Mouse (Mus musculus): Measurements from ENCODE around the gene Mrpl34. TPM values are rescaled to one million over a fixed set of nuclear protein-coding genes. Genes with fewer than 3 reads are reported as not detected.

The Mrpl34 gene
- polyA plus RNA-seq, 1 experiment from 2014 or later: 165 TPM

GRCm38 (mm10) chr8:71469411-71469810, 4.7 kb downstream of the Mrpl34 start:
- no peaks in the 10 kb centered on the region for H3K27me3 ChIP-seq (replicated peaks)
- H3K27ac ChIP-seq (replicated peaks): peak overlapping the region; percentile 53
- H3K4me2 ChIP-seq: peak overlapping the region; percentile 93
- H3K9ac ChIP-seq: peak overlapping the region; percentile 86
- H3K4me3 ChIP-seq: peak overlapping the region; percentile 69
- peak; percentile 12; the same call in 1 of the 2 replicates for ATAC-seq (ENCODE audit: extremely low read depth, insufficient number of reproducible peaks, low FRiP score, low TSS enrichment)
- no peaks in the 10 kb centered on the region for H3K9me3 ChIP-seq
- peaks cover 28% of the 10 kb centered on the region for H3K4me1 ChIP-seq
- under 1% methylated on average over 23 of the region's 24 CpGs for WGBS
- H3K36me3 ChIP-seq: peaks cover 52% of the 10 kb centered on the region

DNA sequence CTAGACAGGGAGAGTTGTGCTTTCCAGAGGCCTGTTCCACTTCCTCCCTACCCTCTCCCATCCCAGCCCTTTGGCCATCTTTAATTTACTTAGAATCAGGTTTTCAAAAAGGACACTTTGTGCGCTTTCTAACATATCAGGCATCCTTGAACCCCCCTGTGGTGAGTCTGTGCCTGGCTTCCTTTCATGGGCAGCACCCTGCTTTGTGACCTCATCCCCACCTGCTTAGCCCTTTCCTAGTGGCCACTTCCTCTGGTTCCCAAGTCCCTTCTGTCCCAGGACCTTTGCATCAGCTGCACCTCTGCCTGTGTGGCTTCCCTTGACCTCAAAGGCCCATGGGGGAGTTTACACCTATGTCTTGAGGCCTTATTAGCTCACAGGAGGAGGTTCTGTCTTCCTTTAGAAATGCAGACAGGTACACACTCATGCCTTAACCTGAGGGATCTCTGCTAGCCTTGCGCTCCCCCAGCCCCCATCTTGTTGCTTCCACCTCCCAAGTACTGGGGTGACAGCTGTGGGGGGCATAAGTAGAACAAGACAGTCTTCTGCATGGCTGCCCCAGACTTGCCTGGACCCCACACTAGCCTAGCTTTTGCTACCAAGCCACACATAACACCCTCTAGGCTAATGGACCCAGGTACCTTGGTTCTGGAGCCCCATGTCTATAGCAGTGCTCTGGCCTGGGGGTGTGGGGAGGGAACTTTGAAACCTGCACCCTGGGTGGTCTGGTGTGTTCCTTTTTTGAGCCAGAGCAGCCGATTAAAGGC, 5.6 kb downstream of the Mrpl34 start:
- Histone ChIP-seq H3K36me3 (peaks cover 61% of the 10 kb centered on the region), H3K27me3 (replicated peaks) (no peaks in the 10 kb centered on the region), H3K27ac (replicated peaks) (no peak overlapping the region), H3K4me3 (peak overlapping the region; percentile 69), H3K9me3 (no peaks in the 10 kb centered on the region), H3K4me1 (peaks cover 26% of the 10 kb centered on the region), H3K9ac (peak overlapping the region; percentile 86), H3K4me2 (peak overlapping the region; percentile 93)
- ATAC-seq (ENCODE audit: extremely low read depth, insufficient number of reproducible peaks, low FRiP score, low TSS enrichment): no peak
- whole genome bisulfite sequencing: 81% methylated on average over 3 of the region's 3 CpGs

DNA sequence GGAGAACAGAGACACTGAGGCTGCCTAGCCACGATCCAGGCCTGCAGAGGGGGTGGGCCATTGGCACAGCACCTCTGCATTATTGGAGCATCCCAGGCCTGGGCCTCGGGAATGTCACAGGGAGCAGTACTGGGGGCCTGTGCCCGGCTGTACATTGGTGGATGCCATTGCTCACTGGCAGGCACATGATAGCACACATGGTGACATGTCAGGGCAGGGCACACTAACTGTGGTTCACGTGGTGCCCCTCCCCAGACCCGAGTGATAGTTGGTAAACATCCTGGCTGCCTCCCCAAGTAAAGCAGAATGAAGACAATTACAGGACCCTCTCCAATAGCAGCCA, 6.1 kb downstream of the Mrpl34 start:
- H3K9ac ChIP-seq: peak overlapping the region; percentile 37; the same call in 1 of the 2 replicates
- H3K4me2 ChIP-seq: 0 out of 2 replicates have a peak overlapping the region, but pooled peaks have one; percentile 93
- no peak overlapping the region for H3K27ac ChIP-seq (replicated peaks)
- H3K36me3 ChIP-seq: peaks cover 58% of the 10 kb centered on the region
- ATAC-seq (ENCODE audit: extremely low read depth, insufficient number of reproducible peaks, low FRiP score, low TSS enrichment): no peak
- H3K9me3 ChIP-seq: no peaks in the 10 kb centered on the region
- no peaks in the 10 kb centered on the region for H3K27me3 ChIP-seq (replicated peaks)
- 86% methylated on average over 5 of the region's 5 CpGs for WGBS
- peaks cover 24% of the 10 kb centered on the region for H3K4me1 ChIP-seq
- H3K4me3 ChIP-seq: no peak overlapping the region

DNA sequence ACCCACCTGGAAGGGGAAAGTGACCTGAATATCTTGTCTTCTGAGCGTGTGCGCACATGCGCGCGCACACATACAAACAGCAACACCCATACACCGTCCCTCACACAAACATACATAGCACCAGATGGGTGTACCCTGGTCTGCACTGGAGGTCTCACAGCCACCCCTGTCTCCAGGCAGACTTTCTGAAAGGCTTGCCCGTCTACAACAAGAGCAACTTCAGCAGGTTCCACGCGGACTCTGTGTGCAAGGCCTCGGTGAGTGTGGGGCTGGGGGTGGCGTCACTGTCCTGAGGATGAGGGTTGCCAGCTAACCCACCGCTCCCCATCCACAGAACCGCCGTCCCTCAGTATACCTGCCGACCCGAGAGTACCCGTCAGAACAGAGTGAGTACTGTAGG, 7.1 kb downstream of the Mrpl34 start:
- peaks cover 49% of the 10 kb centered on the region for H3K36me3 ChIP-seq
- WGBS: 93% methylated on average over 17 of the region's 17 CpGs

DNA sequence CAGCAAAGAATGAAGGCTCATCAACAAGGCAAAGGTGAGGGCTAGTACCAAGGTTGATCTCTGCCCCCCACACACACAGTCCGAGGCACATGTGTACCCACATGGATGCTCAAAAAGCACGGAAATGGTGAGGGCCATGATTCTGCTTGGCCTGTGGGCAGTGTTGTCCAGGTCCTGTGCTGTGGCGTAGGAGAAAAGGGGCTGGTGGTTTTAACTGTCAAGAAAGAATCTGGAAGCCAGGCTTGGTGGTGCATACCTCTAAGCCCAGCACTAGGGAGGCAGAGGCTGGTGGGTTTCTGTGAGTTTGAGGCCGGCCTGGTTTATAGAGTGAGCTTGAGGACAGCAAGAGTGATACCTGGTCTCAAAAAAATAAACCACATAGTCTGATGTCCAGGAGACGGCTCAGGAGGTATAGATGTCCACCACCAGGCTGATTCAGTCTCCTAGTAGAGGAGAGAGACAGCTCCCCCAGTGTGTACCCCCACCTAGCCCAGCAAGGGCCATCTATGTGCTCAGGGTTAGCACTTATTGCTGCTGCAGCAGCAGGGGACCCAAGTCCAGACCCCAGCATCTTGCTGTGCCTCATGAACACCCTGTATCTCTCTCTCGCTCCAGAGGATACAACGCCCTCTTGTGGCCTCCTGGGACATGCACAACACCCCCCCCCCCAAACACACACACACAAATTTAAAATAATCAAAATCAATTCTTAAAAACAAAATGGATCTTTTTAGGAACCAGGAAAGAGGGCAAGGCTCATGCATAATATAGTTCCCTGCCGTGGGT, 8.0 kb downstream of the Mrpl34 start:
- Histone ChIP-seq H3K9ac (no peak overlapping the region), H3K4me3 (no peak overlapping the region), H3K9me3 (no peaks in the 10 kb centered on the region), H3K4me1 (peaks cover 33% of the 10 kb centered on the region), H3K27ac (replicated peaks) (no peak overlapping the region), H3K36me3 (peaks cover 48% of the 10 kb centered on the region), H3K4me2 (no peak overlapping the region), H3K27me3 (replicated peaks) (peaks cover 5% of the 10 kb centered on the region; the same call in 1 of the 2 replicates)
- WGBS: 79% methylated on average over 8 of the region's 8 CpGs
- ATAC-seq (ENCODE audit: extremely low read depth, insufficient number of reproducible peaks, low FRiP score, low TSS enrichment): no peak

More for the DNA sequence above, 7.1 kb downstream of the Mrpl34 start:
- H3K27ac ChIP-seq (replicated peaks): no peak overlapping the region
- no peak overlapping the region for H3K9ac ChIP-seq
- H3K4me3 ChIP-seq: no peak overlapping the region
- no peak overlapping the region for H3K4me2 ChIP-seq
- H3K4me1 ChIP-seq: peaks cover 24% of the 10 kb centered on the region
- no peaks in the 10 kb centered on the region for H3K27me3 ChIP-seq (replicated peaks)
- ATAC-seq (ENCODE audit: extremely low read depth, insufficient number of reproducible peaks, low FRiP score, low TSS enrichment): no peak
- no peaks in the 10 kb centered on the region for H3K9me3 ChIP-seq

DNA sequence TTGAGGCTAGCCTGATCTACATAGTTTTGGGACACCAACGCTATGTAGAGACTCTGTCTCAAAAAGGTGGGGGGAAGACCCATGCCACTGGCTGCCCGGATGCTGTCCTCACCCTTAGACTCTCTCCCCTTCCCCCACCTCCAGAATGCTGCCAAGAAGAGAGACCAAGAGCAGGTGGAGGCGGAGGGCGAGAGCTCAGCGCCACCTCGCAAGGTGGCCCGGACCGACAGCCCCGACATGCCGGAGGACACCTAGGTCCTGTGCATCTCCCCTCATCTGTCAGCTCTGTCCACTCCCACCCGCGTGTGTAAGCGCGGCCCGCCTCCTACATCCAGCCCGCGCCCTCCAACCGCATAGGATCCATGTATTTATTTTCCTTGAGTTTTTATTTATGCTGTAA, 9.6 kb downstream of the Mrpl34 start:
- H3K9ac ChIP-seq: no peak overlapping the region
- 90% methylated on average over 18 of the region's 18 CpGs for WGBS
- no peak overlapping the region for H3K4me3 ChIP-seq
- H3K4me1 ChIP-seq: peaks cover 29% of the 10 kb centered on the region
- H3K9me3 ChIP-seq: no peaks in the 10 kb centered on the region
- no peak overlapping the region for H3K27ac ChIP-seq (replicated peaks)
- peaks cover 19% of the 10 kb centered on the region for H3K27me3 ChIP-seq (replicated peaks)
- no peak for ATAC-seq (ENCODE audit: extremely low read depth, insufficient number of reproducible peaks, low FRiP score, low TSS enrichment)
- H3K4me2 ChIP-seq: no peak overlapping the region
- peaks cover 48% of the 10 kb centered on the region for H3K36me3 ChIP-seq

- 92% methylated on average over 25 of the region's 25 CpGs for WGBS
- Histone ChIP-seq H3K9me3 (no peaks in the 10 kb centered on the region), H3K27ac (replicated peaks) (0 out of 2 replicates have a peak overlapping the region, but pooled peaks have one; percentile 79), H3K4me2 (0 out of 2 replicates have a peak overlapping the region, but pooled peaks have one; percentile 84), H3K4me1 (peaks cover 24% of the 10 kb centered on the region), H3K9ac (peak overlapping the region; percentile 89; the same call in 1 of the 2 replicates), H3K36me3 (peaks cover 48% of the 10 kb centered on the region), H3K27me3 (replicated peaks) (peaks cover 22% of the 10 kb centered on the region), H3K4me3 (0 out of 2 replicates have a peak overlapping the region, but pooled peaks have one; percentile 69)
- no peak for ATAC-seq (ENCODE audit: extremely low read depth, insufficient number of reproducible peaks, low FRiP score, low TSS enrichment)
Measured at GRCm38 (mm10) chr8:71474785-71475701, 10.3 kb downstream of the Mrpl34 start.

- Histone ChIP-seq H3K9ac (peak overlapping the region; percentile 89), H3K4me3 (peak overlapping the region; percentile 69), H3K4me2 (peak overlapping the region; percentile 84), H3K27ac (replicated peaks) (peak overlapping the region; percentile 79), H3K36me3 (peaks cover 46% of the 10 kb centered on the region), H3K9me3 (no peaks in the 10 kb centered on the region), H3K4me1 (peaks cover 18% of the 10 kb centered on the region), H3K27me3 (replicated peaks) (peaks cover 28% of the 10 kb centered on the region)
- WGBS: 22% methylated on average over 4 of the region's 4 CpGs
- no peak for ATAC-seq (ENCODE audit: extremely low read depth, insufficient number of reproducible peaks, low FRiP score, low TSS enrichment)
Measured at GRCm38 (mm10) chr8:71475702-71476075, 10.9 kb downstream of the Mrpl34 start.

GRCm38 (mm10) chr8:71476099-71476940, 11.6 kb downstream of the Mrpl34 start:
- peak; percentile 32; the same call in 1 of the 2 replicates for ATAC-seq (ENCODE audit: extremely low read depth, insufficient number of reproducible peaks, low FRiP score, low TSS enrichment)
- Histone ChIP-seq H3K4me2 (peak overlapping the region; percentile 84), H3K4me1 (peaks cover 17% of the 10 kb centered on the region), H3K9ac (peak overlapping the region; percentile 89), H3K36me3 (peaks cover 40% of the 10 kb centered on the region), H3K27me3 (replicated peaks) (peaks cover 34% of the 10 kb centered on the region), H3K27ac (replicated peaks) (peak overlapping the region; percentile 79), H3K4me3 (peak overlapping the region; percentile 69), H3K9me3 (no peaks in the 10 kb centered on the region)
- WGBS: under 1% methylated on average over 111 of the region's 121 CpGs

DNA sequence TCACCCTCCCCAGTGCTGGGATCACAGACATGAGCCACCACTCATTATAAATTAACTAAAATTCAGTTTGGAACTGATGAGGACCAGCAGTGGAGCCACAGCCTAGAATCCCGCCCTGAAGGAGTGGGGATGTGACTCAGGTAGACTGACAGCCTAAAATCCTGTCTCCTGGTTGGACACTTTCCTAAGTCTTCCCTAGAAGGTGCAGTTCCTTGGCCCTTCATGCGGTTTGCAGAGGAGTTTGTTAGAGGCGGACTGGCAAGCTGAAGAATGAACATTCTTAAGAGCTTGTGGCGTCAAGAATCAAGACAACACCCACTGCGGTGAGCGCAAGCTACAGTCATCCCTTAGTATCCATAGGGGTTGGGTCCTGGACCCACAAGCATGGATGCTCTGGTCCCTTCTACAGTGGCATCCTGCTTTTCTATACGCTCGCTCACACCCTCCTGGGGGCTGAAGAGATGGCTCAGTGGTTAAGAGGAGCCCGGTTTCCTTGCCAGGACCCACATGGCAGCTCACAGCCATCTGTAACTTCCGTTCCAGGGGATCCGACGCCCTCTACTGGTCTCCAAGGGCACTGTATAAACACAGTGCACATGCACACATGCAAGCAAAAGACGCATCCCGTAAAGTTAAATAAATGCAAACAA, 12.6 kb downstream of the Mrpl34 start:
- Histone ChIP-seq H3K27ac (replicated peaks) (peak overlapping the region; percentile 79; the same call in 1 of the 2 replicates), H3K36me3 (peaks cover 38% of the 10 kb centered on the region), H3K4me3 (peak overlapping the region; percentile 69), H3K27me3 (replicated peaks) (peaks cover 44% of the 10 kb centered on the region), H3K9ac (peak overlapping the region; percentile 89), H3K4me1 (peaks cover 17% of the 10 kb centered on the region), H3K9me3 (no peaks in the 10 kb centered on the region), H3K4me2 (peak overlapping the region; percentile 84)
- WGBS: 40% methylated on average over 14 of the region's 14 CpGs
- no peak for ATAC-seq (ENCODE audit: extremely low read depth, insufficient number of reproducible peaks, low FRiP score, low TSS enrichment)

All from heart, embryonic 13.5 days (tissue).